Mouse (Mus musculus) fibroblast of lung, adult 2 months (primary cell): ENCODE measurements at regions not wholly inside any gene's neighbourhood (a gene's known extent, or its start where the extent isn't known, plus 50 kb on each side); places are given as distances from the start of the nearest gene placed in this dataset.

Source experiments
- DNase-seq: peaks from one replicate; pipeline ENCODE4 v3.0.0-alpha.2; 2011; ENCODE audit warnings: low read depth

DNA sequence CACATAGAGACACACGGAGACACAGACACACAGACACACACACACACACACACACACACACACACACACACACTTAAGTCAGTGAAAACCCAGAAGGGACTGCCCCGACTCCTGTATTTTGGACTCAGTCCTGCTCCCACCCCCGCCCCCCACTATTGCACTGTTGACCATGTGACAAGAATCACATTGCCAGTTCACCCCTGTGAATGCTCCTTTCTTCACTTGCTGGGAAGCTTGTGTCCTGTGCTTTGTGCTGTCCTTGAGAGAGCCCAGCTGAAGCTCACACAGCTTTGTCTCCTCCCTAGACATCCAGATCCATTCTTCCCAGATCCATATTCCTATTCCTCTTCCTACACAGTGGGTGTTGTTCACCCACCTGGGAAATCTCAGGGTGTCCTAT lies 400.0 kb downstream of the Cdh26 start:
- no peak for DNase-seq

DNA sequence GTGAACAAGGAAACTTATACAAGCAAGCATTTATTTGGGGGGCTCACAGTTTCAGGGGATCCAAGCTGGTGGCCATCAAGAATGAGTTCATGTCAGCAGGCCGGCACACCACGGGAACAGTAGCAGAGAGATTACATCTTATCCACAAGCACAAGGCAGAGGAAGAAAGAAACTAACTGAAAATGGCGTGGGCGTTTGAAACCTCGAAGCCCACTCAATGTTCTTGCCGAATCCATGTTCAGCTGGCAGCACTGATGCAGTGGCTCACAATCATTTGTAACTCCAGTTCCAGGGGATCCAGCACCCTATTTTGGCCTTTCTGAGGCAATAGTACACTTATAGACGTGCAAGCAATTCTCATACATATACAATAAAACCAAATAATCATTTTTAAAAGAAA lies 404.7 kb downstream of the Cdh26 start:
- no peak for DNase-seq

DNA sequence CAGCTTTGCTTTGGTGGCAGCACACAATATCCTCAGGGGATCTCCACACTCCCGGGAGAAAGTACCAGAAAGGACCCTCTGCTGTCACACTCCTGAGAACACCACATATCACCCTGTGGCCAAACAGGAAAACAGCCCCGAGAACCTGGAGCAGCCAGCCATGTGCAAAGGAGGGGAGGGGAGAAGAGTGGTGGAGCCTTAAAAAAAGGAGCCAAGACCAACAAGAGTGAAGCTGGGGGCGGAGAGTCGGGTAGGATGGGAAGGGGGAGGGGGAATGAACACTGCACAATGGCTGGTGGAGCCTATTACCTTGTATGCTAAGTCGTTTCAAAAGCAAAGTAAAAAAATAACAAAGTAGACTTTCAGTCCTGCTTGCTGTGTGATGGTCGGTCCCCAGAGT lies 408.2 kb downstream of the Cdh26 start:
- no peak for DNase-seq

DNA sequence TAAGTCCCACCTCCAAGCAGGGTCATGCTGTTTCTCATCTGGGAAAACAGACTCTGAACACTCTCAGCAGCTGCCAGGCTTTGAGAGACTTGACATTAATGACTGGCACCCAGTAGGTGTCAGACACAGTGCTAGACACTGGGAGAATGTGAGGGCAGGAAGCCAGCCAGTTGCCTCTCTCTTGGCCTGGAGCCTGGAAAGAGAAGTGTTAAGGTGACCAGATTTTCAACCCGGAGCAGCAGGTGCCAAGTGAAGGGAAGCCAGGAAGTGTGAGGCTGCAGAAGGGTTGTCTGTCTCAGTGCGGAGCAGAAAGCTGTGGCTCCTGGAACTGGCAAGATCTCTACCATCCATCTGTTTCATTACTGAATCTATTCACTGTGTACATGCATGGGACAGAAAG lies 410.6 kb downstream of the Cdh26 start:
- DNase-seq, result no peak

DNA sequence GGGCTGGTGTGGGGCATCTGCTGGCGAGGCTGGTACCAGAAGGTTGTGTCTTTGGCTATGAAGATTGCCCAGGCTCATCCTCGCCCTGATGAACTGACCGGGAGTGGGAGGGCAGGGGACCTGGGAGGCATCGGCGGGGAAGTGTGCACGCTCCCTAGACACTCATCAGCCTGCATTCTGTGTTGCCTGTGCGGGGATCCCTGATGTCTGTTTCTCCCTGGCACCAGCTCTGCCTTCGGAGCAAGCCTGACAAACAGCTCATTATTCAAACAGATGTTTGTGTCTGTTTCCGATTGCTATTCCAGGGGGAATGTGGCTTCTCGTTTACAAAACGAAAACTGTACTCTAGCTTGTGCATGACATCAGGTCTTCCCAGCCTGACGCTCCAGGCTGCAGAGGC lies 412.3 kb downstream of the Cdh26 start:
- no peak for DNase-seq

DNA sequence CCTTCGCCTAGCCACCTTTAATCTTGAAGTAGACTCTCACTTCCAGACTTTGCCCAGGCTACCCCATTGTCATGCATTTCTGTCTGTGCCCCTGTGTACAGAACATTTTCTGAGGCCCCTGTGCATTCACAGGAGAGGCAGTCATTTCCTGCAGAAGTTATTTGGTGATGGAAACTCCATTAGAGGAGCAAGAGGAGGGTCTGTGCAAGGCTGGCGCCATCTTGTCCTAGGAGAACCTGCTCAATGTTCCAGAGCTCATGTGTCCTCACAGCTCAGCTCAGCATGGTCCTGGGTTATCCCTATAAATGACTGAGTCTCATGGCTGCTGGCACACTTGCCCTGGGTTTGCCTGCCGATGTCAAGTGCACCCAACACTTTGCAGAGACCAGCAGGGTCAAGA lies 413.1 kb downstream of the Cdh26 start:
- no peak for DNase-seq

DNA sequence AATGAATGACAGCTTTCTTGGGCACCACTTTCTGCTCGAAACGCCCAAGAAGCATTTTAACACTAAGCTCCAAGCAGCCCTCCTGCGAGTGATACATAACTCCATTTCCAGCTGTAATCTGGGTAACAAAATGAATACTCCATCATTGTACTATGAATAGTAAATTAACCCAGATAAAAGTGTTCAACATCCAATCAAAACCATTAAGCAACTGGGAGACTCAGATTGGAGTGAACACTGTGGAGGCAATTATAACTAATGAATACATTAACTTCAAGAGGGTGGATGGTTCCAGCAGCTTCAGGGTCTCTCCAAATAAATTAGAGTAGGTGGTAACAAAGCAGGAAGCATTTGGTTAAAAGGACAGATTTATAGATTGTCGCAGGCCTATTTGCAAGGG lies 414.2 kb downstream of the Cdh26 start:
- no peak for DNase-seq

DNA sequence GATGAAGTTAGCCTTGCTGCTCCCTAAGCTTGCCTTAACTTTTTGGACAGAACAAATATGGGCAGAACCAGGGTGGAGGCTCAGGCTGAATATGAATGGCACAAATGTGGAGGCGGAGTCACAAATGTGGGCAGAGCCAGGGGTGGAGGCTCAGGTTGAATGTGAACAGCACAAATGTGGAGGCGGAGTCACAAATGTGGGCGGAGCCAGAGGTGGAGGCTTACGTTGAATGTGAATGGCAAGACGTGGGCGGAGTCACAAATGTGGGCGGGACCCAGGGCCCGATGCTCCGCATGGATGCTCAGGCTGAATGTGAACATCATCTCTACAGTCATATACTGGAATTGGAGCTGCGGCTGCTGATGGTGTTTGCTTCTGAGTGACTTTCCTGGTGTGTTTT lies 420.0 kb downstream of the Cdh26 start:
- no peak for DNase-seq

DNA sequence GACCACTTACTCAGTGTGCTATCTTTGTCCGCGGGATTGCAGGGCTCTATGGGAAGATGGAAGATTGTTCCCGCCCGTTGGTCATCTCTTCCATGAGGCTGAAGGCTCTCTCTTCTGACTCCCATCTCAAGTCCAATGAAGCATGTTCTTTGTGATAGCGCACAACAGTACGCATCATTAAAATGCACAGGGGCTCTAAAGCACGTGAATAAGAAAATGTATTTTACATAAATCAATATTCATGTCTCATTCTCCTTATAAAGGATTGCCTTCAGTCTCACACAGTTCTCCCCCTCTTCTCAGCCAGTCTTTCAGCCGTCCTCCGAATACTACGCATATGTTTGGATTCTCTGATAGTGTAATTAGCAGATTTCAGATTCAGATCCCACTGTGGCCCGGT lies 420.4 kb downstream of the Cdh26 start:
- no peak for DNase-seq

DNA sequence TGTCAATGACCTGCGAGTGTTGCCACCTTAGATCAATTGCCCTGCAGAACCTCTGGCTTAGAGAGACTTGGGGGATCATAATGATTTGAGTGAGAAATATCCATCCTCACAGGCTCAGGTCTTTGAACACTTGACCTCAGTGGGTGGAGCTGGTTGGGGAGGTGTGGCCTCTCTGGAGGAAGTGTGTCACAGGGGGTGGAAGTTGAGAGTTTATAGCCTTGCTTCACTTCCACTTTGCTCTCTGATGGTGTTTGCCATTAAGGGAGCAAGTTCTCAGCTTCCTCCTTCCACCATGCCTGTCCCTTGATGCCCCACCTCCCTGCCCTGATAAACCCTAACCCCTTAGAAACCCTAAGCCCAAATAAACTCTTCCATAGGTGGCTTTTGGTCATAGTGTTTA lies 423.7 kb downstream of the Cdh26 start:
- no peak for DNase-seq

DNA sequence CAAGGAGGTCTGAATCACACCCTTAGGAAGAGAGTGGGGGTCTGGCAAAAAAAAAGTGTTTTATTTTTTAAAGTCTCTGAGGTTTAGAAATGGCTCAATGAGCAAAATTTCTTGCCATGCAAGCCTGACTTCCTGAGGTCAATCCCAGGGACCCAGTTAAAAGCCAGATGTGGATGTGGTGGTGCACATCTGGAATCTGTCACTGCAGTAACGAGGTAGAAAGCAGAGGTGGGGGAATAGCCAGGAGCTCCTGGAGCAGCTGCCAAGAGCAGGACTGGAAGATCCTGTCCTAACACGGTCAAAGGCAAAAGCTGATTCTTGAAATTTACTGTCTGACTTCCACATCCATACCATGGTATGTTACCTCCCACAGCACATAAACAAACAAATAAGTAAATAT lies 424.4 kb downstream of the Cdh26 start:
- DNase-seq, result no peak

DNA sequence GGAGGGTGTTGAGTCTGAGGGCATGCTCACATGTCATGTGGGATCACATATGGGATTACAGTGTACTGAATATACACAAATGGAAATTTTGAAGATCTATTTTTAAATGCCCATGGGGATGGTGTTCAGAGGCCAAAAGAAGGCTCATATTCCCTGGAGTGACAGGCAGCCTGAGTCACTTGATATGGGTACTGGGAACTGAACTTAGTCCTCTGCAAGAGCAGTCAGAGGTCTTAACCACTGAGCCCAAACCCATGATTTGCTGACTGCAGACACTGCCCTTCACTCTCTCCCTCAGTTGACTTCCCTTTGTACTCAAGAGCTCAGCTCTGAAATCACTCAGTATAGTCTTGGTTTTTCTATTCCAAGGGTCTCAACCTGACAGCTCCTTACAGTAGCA lies 432.3 kb downstream of the Cdh26 start:
- no peak for DNase-seq

DNA sequence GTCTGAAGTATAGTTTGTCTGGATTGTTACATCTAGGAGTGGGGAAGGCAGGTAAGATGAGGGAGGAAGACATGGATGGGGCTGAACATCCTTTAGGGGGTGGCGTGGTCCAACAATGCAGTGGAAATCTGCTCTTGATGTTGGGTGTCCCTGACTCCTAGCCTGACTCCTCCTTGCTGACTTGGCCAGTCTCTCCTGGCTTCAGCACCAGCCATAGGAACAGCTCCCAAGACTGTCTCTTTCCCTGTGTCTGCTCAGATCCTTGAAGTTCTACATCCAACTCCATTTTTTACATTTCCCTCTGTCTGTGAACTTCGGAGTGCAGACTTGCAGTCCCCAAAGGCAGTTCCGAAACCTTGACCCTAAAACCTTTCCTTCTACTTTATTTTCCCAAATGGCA lies 436.8 kb downstream of the Cdh26 start:
- DNase-seq, result no peak

DNA sequence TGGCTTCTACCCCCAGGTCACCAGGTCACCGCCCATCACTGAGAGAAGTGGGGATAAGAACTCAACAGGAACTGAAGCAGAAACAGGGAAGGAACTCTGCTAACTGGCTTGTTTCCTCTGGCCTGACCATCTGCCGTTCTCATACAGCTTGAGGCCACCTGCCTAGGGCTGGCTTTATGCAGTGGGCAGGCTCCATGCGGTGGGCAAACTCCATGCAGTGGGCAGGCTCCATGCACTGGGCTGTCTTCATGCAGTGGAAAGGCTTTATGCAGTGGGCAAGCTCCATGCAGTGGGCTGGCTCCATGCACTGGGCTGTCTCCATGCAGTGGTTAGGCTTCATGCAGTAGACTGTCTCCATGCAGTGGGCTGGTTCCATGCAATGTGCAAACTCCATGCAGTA lies 438.8 kb downstream of the Cdh26 start:
- DNase-seq, result no peak

DNA sequence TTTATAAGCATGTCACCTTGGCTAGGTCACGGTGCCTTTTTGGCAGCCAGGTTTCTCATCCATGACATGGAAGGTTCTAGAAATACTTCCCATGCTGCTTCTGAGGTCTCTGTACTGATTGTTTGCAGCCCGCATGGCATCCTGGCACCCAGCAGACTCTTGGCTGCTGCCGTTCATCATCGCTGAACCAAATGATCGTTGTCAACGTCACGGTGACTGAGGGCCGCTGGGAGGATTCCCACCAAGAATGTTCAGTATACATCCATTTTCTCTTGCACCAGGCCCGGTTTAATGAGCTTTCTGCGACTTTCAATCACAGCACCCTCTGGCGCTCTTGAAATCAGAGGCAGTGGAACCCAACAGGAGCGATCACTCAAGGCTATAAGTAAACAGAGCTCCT lies 448.1 kb downstream of the Cdh26 start:
- DNase-seq, result no peak

DNA sequence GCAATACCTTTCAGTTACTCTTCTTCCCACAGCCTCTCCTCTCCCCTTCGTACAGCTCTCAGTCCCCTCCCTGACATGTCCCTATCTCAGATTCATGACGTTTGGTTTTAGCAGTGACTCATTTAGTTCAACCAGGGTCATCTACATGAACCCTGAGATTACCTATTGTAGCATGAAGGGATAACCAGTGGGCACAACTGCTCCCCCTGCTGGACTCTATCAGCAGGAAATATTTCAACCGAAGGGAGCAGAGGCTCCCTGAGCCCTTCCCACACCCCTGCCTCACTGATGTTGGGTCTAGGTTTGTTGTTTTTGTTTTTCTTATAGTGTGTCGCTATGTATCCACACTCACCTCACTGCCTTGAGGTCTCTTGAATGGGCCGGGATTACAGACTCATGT lies 455.4 kb downstream of the Cdh26 start:
- DNase-seq, result no peak

DNA sequence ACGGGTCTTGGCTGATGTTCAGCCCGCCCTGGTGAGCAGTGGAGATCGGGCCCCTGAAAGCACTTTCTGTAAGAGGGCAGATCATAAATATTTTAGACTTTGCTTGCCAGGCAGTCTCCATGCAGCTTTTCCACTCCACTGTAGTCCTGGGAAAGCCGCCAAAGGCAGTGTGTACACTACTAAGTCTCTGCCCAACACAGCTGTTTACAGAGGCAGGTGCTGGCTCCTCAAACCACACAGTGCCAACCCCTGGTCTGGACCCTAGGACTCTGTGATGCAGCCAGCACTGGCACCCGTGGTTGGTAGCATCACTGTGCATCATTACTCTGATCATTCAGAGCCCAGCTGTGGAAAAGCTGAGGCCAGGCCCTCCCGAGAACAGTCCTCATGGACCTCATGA lies 458.4 kb downstream of the Cdh26 start:
- DNase-seq, result no peak

DNA sequence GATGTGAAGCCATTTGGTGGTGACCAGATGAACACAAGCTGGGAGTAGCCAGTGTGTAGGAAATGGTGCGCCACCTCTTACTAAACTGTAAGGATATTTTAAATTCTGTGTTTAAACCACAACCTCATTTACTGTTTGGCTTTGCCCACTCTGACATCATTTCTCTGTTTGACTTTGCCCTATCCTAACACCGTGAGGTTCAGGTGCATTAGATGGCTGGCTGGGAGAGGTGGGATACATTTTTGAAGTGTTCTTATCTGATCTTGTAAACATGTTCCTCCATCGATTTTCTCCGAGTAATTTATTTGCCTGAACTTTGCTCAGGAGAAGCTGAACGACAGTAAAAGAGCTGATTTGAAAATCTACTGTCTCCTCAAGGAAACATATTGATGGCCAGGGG lies 472.1 kb downstream of the Cdh26 start:
- no peak for DNase-seq

DNA sequence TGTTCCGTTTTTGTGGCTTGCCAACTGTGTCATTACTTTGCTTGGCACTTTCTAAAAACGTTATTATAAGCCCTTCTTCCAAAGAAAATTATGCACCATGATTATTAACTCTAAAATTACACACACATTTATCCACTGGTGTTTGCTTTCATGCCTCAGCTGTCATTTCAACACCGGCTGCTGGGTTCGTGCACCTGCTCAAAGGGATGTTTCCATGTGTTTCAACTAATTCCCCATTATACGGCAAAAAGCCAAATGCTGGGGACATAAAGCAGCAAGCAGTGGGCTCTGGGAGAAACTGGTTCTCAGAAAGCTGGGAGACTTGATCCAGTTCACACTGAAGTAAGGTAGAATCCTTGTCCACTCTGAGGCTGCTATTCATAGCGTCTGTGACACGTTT lies 479.0 kb downstream of the Cdh26 start:
- DNase-seq, result no peak

DNA sequence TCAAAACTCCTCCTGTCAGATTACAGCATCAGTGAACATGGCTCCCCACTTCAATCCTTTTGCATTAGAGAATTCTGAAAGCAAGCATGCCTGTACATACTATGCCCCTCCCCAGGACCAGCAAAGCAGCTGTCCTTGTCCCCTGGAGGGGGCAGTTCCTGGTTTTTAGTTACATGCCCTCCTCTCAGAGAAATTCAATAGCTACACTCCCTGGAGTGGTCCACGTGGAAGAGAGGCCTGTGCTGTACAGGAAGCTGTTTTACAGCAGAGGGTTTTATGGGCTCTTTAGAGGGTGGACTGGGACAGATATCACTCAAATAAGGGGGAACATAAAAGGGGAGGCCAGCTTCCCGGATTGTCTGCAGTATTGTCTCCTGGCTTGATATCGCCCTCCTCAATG lies 481.3 kb downstream of the Cdh26 start:
- no peak for DNase-seq

DNA sequence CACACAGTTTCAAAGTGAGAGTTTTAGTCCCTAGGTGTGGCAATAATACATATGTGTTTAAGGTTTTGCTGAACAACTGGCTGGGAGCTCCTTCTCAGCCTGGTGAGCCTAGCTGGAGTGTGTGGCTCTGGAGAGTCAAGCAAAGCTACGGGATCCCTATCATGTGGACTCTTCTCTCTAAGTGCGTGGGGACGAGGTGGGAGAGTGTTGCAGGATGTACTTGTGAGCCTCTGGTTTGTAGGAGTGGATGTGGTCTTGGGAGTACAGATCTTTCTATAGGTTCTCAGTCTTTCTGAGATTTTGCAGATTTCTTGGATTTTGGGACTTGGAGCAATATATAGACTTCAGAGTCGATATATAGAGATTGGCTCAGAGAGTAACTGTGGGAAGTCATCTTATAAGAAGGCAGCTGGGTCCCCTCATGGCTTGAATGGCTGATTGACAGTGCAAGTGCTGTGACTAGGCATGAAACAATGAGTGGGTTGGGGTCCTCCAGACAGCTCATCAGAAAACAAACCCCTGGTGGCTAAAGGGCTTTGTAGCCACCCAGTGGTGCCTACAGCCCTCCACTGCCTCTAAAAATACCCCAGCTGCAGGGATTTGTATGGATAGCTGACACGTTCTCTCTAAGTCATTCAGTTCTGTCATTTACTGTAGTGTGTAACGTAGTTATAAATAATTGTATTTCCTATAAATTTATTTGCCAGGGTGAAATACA lies 486.1 kb downstream of the Cdh26 start:
- no peak for DNase-seq

DNA sequence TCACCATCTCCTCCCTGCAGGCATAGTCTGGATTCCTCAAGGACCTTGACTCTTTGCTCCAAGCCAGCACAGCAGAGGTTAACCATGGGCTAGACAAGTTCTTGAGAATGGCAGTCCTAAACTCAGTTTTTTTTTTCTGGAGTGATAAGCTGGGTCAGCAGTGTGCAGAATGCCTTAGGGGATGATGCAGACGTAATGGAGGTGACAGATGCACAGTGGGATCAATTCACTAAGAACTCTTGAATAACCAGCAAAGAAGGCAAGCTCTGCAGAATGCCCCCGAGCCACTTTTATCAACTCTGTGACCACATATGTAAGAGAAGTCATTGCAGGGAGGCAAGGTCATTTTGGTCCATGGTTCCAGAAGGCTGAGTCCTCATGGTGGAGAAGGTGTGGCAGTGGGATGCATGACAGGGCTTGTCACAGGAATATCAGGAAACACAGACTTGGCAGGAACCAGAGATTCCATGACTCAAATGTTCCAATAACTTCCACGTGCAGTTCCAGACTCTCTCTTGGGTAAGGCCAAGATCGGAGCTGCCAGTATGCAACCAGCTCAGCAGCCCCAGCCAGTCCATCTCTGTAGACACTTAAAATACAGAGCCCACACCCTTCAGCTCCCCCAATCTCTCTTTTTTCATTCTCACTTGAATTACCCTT lies 494.3 kb downstream of the Cdh26 start:
- no peak for DNase-seq

DNA sequence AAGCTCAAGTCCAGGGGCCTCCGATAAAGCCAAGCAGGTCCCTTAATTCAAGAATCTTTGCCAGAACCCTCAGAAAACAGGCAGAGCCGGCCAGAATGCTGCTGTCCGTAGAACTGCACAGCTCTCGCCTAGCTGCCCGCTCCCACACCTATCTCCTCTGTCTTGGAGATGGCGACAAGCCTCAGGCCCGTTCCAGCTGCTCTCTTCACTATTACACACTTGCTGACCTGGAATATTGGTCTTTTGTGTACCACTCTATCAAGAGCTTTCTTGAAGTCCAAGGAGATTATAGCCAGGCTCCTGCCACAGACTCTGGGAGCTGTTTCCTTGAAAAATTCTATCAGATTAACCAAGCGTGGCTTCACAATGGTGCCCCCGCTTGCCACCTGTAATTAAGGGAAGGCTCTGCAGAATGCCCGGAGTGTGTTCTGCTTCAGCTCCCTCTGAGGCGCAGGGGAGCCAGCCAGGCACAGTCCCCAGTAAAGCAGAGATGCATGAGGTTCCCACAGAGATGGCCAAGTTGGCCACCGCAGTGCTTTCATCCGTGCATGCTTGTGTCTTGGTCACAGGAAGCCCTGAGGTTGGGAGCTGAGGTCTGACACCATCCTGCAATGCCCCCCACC lies 496.8 kb downstream of the Cdh26 start:
- DNase-seq, result no peak

DNA sequence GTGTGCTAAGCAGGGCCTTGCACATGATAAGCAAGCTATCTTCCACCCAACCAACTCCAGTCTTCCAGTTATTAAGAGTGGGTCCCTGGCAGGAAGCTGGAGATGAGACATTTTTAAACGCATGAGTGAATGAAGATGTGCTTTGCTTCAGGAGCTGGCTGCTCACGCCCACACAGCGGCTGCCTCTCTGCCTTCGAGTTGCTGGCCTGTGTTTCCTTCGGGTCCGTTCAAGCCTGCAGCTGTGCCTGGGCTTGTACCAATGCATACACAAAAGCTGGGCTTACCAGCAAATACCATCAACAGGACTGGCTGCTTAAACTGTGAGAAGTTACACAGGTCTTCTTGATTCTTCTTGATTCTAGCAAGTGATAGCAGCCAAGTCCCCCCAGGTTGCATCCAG lies 498.7 kb downstream of the Cdh26 start:
- no peak for DNase-seq
